Mouse (Mus musculus): ENCODE measurements around the gene Chdh. TPM values are rescaled to one million over a fixed set of nuclear protein-coding genes. Genes with fewer than 3 reads are reported as not detected.

The Chdh gene
- 0.26 and 0.28 TPM in 2 replicates for polyA plus RNA-seq (2015; fragmentation: Nextera tagmentation; extraction: Ambion mirVana)

- Histone ChIP-seq H3K36me3 (no peaks in the 10 kb centered on the region), H3K9ac (replicated peaks) (peak within 1 kb of the TSS; percentile 50), H3K4me2 (replicated peaks) (peak within 1 kb of the TSS; percentile 84), H3K4me3 (replicated peaks) (peak within 1 kb of the TSS; percentile 43), H3K27me3 (peaks cover 28% of the 10 kb centered on the region), H3K9me3 (no peaks in the 10 kb centered on the region), H3K4me1 (replicated peaks) (peaks cover 9% of the 10 kb centered on the region), H3K27ac (no peak within 1 kb of the TSS)
- 9% methylated on average over 54 of the region's 54 CpGs for whole genome bisulfite sequencing
- peak; percentile 58 for ATAC-seq
These were observed at the start of gene Chdh, which contains the start of gene Il17rb for GRCm38 (mm10) chr14:30008733-30009575. TSS of gene Chdh (plus strand) at chr14:30009023. TSS of gene Il17rb (minus strand) at chr14:30008896.

GRCm38 (mm10) chr14:29967611-29968010, 41.2 kb upstream of the Chdh start:
- 0 out of 2 replicates have a peak, but pooled peaks cover 3% of the 10 kb centered on the region for H3K9me3 ChIP-seq
- no peaks in the 10 kb centered on the region for H3K27me3 ChIP-seq
- H3K4me1 ChIP-seq (replicated peaks): peaks cover 25% of the 10 kb centered on the region
- H3K27ac ChIP-seq: peak overlapping the region; percentile 35; the same call in 1 of the 2 replicates
- H3K4me2 ChIP-seq (replicated peaks): peak overlapping the region; percentile 54
- peaks cover 28% of the 10 kb centered on the region for H3K36me3 ChIP-seq
- peak; percentile 0; the same call in 1 of the 2 replicates for ATAC-seq
- peak overlapping the region; percentile 50 for H3K9ac ChIP-seq (replicated peaks)
- WGBS: 65% methylated on average over 7 of the region's 7 CpGs
- peak overlapping the region; percentile 91 for H3K4me3 ChIP-seq (replicated peaks)

- H3K27ac ChIP-seq: peak within 1 kb of the TSS; percentile 89
- H3K27me3 ChIP-seq: no peaks in the 10 kb centered on the region
- under 1% methylated on average over 49 of the region's 49 CpGs for WGBS
- H3K36me3 ChIP-seq: peaks cover 34% of the 10 kb centered on the region
- H3K4me1 ChIP-seq (replicated peaks): peaks cover 25% of the 10 kb centered on the region
- H3K4me2 ChIP-seq (replicated peaks): peak within 1 kb of the TSS; percentile 71
- ATAC-seq: peak; percentile 100
- peak within 1 kb of the TSS; percentile 91 for H3K4me3 ChIP-seq (replicated peaks)
- H3K9me3 ChIP-seq: no peaks in the 10 kb centered on the region
- peak within 1 kb of the TSS; percentile 94 for H3K9ac ChIP-seq (replicated peaks)
These were observed 40.6 kb upstream of the Chdh start, which contains the start of gene Selenok for GRCm38 (mm10) chr14:29968075-29968821. TSS of gene Selenok (plus strand) at chr14:29968308.

- peaks cover 61% of the 10 kb centered on the region for H3K36me3 ChIP-seq
- H3K27ac ChIP-seq: no peak overlapping the region
- H3K4me3 ChIP-seq (replicated peaks): no peak overlapping the region
- no peak overlapping the region for H3K4me2 ChIP-seq (replicated peaks)
- H3K9ac ChIP-seq (replicated peaks): no peak overlapping the region
- no peaks in the 10 kb centered on the region for H3K27me3 ChIP-seq
- H3K4me1 ChIP-seq (replicated peaks): peaks cover 25% of the 10 kb centered on the region
- ATAC-seq: no peak
- WGBS: 94% methylated on average over 7 of the region's 7 CpGs
- H3K9me3 ChIP-seq: no peaks in the 10 kb centered on the region
These were observed 37.4 kb upstream of the Chdh start for GRCm38 (mm10) chr14:29971446-29971845.

- peaks cover 25% of the 10 kb centered on the region for H3K4me1 ChIP-seq (replicated peaks)
- H3K4me3 ChIP-seq (replicated peaks): no peak overlapping the region
- peaks cover 64% of the 10 kb centered on the region for H3K36me3 ChIP-seq
- 89% methylated on average over 5 of the region's 5 CpGs for WGBS
- H3K27ac ChIP-seq: no peak overlapping the region
- H3K4me2 ChIP-seq (replicated peaks): no peak overlapping the region
- H3K27me3 ChIP-seq: no peaks in the 10 kb centered on the region
- no peaks in the 10 kb centered on the region for H3K9me3 ChIP-seq
- ATAC-seq: no peak
- no peak overlapping the region for H3K9ac ChIP-seq (replicated peaks)
These were observed 36.8 kb upstream of the Chdh start for GRCm38 (mm10) chr14:29971993-29972392.

GRCm38 (mm10) chr14:29976927-29977326, 31.9 kb upstream of the Chdh start:
- Histone ChIP-seq H3K4me1 (replicated peaks) (peaks cover 11% of the 10 kb centered on the region), H3K4me3 (replicated peaks) (no peak overlapping the region), H3K9me3 (no peaks in the 10 kb centered on the region), H3K27ac (no peak overlapping the region), H3K9ac (replicated peaks) (no peak overlapping the region), H3K36me3 (peaks cover 62% of the 10 kb centered on the region), H3K4me2 (replicated peaks) (no peak overlapping the region), H3K27me3 (no peaks in the 10 kb centered on the region)
- ATAC-seq: no peak
- WGBS: 97% methylated on average over 6 of the region's 6 CpGs

GRCm38 (mm10) chr14:29978254-29979204, 30.3 kb upstream of the Chdh start, which contains the start of gene Actr8:
TSS of gene Actr8 (plus strand) at chr14:29978337.
- Histone ChIP-seq H3K4me2 (replicated peaks) (peak within 1 kb of the TSS; percentile 78), H3K4me1 (replicated peaks) (peaks cover 11% of the 10 kb centered on the region), H3K36me3 (peaks cover 62% of the 10 kb centered on the region), H3K4me3 (replicated peaks) (peak within 1 kb of the TSS; percentile 80), H3K9me3 (no peaks in the 10 kb centered on the region), H3K27me3 (no peaks in the 10 kb centered on the region), H3K9ac (replicated peaks) (peak within 1 kb of the TSS; percentile 88), H3K27ac (peak within 1 kb of the TSS; percentile 92)
- WGBS: 3% methylated on average over 44 of the region's 44 CpGs
- peak; percentile 97 for ATAC-seq

GRCm38 (mm10) chr14:29980447-29981205, 28.2 kb upstream of the Chdh start:
- Histone ChIP-seq H3K4me2 (replicated peaks) (no peak overlapping the region), H3K9ac (replicated peaks) (no peak overlapping the region), H3K36me3 (peaks cover 67% of the 10 kb centered on the region), H3K27ac (no peak overlapping the region), H3K9me3 (no peaks in the 10 kb centered on the region), H3K27me3 (no peaks in the 10 kb centered on the region), H3K4me1 (replicated peaks) (peaks cover 11% of the 10 kb centered on the region), H3K4me3 (replicated peaks) (no peak overlapping the region)
- no peak for ATAC-seq
- WGBS: 96% methylated on average over 10 of the region's 10 CpGs

- H3K4me1 ChIP-seq (replicated peaks): no peaks in the 10 kb centered on the region
- peaks cover 100% of the 10 kb centered on the region for H3K36me3 ChIP-seq
- no peak overlapping the region for H3K27ac ChIP-seq
- no peak overlapping the region for H3K9ac ChIP-seq (replicated peaks)
- WGBS: 94% methylated on average over 4 of the region's 4 CpGs
- no peaks in the 10 kb centered on the region for H3K9me3 ChIP-seq
- ATAC-seq: no peak
- no peaks in the 10 kb centered on the region for H3K27me3 ChIP-seq
- no peak overlapping the region for H3K4me3 ChIP-seq (replicated peaks)
- H3K4me2 ChIP-seq (replicated peaks): no peak overlapping the region
These were observed 22.7 kb upstream of the Chdh start for GRCm38 (mm10) chr14:29986096-29986495.

GRCm38 (mm10) chr14:29987276-29987675, 21.5 kb upstream of the Chdh start:
- 93% methylated on average over 6 of the region's 6 CpGs for WGBS
- H3K9ac ChIP-seq (replicated peaks): no peak overlapping the region
- no peak for ATAC-seq
- H3K27ac ChIP-seq: no peak overlapping the region
- H3K9me3 ChIP-seq: no peaks in the 10 kb centered on the region
- H3K27me3 ChIP-seq: no peaks in the 10 kb centered on the region
- H3K4me2 ChIP-seq (replicated peaks): no peak overlapping the region
- H3K4me1 ChIP-seq (replicated peaks): no peaks in the 10 kb centered on the region
- no peak overlapping the region for H3K4me3 ChIP-seq (replicated peaks)
- H3K36me3 ChIP-seq: peaks cover 100% of the 10 kb centered on the region
